Mouse (Mus musculus): Measurements from ENCODE around the gene Gal3st3. TPM values are rescaled to one million over a fixed set of nuclear protein-coding genes. Genes with fewer than 3 reads are reported as not detected.
"Not testable (repeated sequence)": the region's sequence is repeated elsewhere in the genome, so short reads cannot be mapped to it uniquely, and the experiment has no call there.

Gal3st3 gene
- polyA plus RNA-seq, 1 experiment, result not detected

DNA sequence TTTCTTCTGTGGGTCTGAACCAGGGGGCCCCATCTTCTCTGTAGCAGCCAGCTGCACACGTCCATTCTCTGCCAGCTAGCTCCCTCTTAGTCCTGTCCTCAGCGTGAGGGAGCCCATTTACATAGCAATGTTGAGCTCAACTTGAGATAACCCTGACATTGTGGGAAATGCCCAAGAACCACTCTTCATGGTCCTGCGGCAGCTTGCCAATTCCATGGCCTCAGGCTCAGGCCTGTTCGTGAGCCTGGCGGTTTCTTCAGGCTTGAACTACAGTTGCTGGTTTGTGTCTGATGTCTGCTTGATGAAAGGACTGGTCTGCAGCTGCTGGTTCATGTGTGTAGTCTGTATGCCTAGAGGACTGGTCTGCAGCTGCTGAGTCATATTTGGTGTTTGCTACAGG is 36.6 kb downstream of the Gal3st3 start:
- no peak for TF ChIP-seq GATA1 (IDR thresholded peaks at IDR 0.05; ENCODE audit: low read length)
- TF ChIP-seq TAL1 (IDR thresholded peaks at IDR 0.05; ENCODE audit: low read length), result no peak
- Histone ChIP-seq H3K4me1 (ENCODE audit: control insufficient read depth) (no peaks in the 10 kb centered on the region), H3K36me3 (ENCODE audit: control insufficient read depth) (no peaks in the 10 kb centered on the region), H3K9me3 (ENCODE audit: control insufficient read depth, low read length) (no peaks in the 10 kb centered on the region), H3K4me3 (replicated peaks) (no peak overlapping the region), H3K27me3 (ENCODE audit: control insufficient read depth) (no peaks in the 10 kb centered on the region)

DNA sequence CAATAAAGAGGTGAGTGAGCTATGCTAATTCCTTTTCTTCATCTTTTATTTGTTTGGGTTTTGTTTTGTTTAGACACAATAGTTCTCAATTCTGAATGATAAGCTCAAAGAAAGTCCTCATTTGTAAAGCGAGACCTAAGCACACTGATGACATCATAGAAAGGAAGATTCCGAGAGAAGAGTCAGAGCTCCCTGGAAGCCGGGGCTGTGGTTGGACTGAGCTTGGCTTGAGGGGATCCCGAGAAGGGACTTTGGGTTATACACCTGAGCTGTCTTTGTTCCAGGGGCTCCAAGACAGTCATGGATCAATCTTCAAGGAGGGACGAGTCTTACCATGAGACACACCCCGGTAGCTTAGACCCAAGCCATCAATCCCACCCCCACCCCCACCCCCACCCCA is 37.3 kb downstream of the Gal3st3 start, which contains the start of gene Catsper1:
Gene Catsper1, plus strand, starts transcription at position 301 of the 400 bp plus-strand sequence.
- H3K36me3 ChIP-seq (ENCODE audit: control insufficient read depth), result no peaks in the 10 kb centered on the region
- H3K9me3 ChIP-seq (ENCODE audit: control insufficient read depth, low read length), result no peaks in the 10 kb centered on the region
- no peak within 1 kb of the TSS for H3K4me3 ChIP-seq (replicated peaks)
- no peaks in the 10 kb centered on the region for H3K4me1 ChIP-seq (ENCODE audit: control insufficient read depth)
- TF ChIP-seq TAL1 (IDR thresholded peaks at IDR 0.05; ENCODE audit: low read length) (no peak), GATA1 (IDR thresholded peaks at IDR 0.05; ENCODE audit: low read length) (no peak)
- H3K27me3 ChIP-seq (ENCODE audit: control insufficient read depth), result no peaks in the 10 kb centered on the region

DNA sequence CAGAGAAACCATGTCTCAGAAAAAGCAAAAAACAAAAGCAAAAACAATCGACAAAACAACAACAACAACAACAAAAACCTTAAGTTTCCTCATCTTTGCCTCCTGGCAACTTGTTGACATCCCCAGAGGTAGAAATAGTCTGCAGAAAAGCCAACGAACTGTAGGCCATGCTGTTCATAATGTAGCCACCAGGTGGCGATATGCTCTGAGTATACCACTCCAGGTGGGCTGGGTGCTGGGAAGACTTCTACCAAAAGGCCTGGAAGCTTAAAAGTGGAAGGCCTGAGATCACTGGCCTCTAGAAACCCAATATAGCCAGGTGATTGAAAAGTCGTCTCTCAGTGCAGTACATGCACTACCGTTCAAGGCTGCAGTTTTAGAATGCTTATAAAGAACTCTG is 39.8 kb downstream of the Gal3st3 start:
- H3K9me3 ChIP-seq (ENCODE audit: control insufficient read depth, low read length), result no peaks in the 10 kb centered on the region
- peaks cover 2% of the 10 kb centered on the region; the same call in 1 of the 2 replicates for H3K27me3 ChIP-seq (ENCODE audit: control insufficient read depth)
- H3K4me1 ChIP-seq (ENCODE audit: control insufficient read depth), result no peaks in the 10 kb centered on the region
- H3K4me3 ChIP-seq (replicated peaks), result no peak overlapping the region
- H3K36me3 ChIP-seq (ENCODE audit: control insufficient read depth), result no peaks in the 10 kb centered on the region
- TF ChIP-seq TAL1 (IDR thresholded peaks at IDR 0.05; ENCODE audit: low read length), result no peak
- no peak for TF ChIP-seq GATA1 (IDR thresholded peaks at IDR 0.05; ENCODE audit: low read length)

DNA sequence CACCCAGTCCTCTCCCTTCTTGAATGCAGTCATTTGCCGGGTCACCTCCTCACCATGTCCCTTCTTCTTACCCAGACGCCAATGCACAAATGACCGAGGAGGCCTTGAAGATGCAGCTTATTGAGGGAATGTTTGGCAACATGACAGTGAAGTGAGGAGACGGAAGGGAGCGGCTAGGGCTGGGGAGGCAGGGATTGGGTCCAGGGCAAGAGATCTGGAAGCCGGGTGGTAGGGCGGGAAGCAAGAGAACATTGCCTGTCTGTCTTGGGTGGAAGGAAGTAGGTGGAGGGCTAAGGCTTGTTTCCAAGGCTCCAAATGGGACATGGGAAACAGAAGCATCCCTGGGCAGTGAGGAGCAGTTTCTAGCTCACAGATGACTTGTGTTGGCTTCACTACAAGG is 43.2 kb downstream of the Gal3st3 start:
- no peaks in the 10 kb centered on the region for H3K9me3 ChIP-seq (ENCODE audit: control insufficient read depth, low read length)
- TF ChIP-seq TAL1 (IDR thresholded peaks at IDR 0.05; ENCODE audit: low read length), result no peak
- TF ChIP-seq GATA1 (IDR thresholded peaks at IDR 0.05; ENCODE audit: low read length), result no peak
- H3K27me3 ChIP-seq (ENCODE audit: control insufficient read depth), result peaks cover 2% of the 10 kb centered on the region; the same call in 1 of the 2 replicates
- no peaks in the 10 kb centered on the region for H3K4me1 ChIP-seq (ENCODE audit: control insufficient read depth)
- H3K4me3 ChIP-seq (replicated peaks), result no peak overlapping the region
- H3K36me3 ChIP-seq (ENCODE audit: control insufficient read depth), result no peaks in the 10 kb centered on the region

DNA sequence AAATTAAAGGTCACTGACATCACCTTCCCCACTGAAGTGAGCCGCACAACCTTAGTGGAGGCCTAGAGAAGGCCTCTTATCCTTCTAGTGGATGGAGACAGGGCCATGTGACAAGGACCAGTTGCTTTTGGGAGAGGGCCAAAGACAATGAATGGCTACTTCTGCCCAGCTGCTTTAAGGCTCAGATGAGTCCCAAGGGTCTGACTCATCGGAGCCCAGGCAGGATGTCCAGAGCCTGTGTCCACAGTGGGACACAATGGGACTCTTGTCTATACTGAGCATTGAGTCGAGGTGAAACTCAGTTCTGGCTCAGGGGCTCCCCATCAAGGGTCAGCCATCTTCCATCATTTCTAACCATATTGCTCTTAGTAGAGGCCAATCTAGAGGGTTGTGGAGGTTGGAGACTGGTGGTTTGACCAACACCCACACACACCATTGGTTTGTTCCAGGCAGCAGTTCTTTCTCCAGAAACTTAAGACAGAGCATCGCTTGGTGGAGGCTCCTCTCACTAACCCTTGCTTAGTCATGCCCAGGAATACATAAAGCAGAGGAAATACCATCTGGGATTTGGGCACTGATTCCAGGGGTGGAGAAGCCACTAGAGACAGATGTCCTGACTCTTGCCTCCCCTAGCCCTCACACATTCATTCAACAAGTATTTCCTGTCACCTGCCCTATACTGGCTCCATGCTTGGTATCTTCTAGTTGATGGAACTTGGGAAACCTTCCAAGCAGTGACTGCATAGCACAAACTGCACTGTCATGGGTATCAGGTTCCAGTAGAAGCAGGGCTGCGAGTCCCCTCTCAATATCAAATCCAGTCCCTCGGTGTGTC is 47.4 kb downstream of the Gal3st3 start:
- Histone ChIP-seq H3K9me3 (ENCODE audit: control insufficient read depth, low read length) (no peaks in the 10 kb centered on the region), H3K36me3 (ENCODE audit: control insufficient read depth) (no peaks in the 10 kb centered on the region), H3K4me3 (replicated peaks) (no peak overlapping the region), H3K4me1 (ENCODE audit: control insufficient read depth) (peaks cover 7% of the 10 kb centered on the region), H3K27me3 (ENCODE audit: control insufficient read depth) (peaks cover 15% of the 10 kb centered on the region)
- TF ChIP-seq GATA1 (IDR thresholded peaks at IDR 0.05; ENCODE audit: low read length) (no peak), TAL1 (IDR thresholded peaks at IDR 0.05; ENCODE audit: low read length) (no peak)

DNA sequence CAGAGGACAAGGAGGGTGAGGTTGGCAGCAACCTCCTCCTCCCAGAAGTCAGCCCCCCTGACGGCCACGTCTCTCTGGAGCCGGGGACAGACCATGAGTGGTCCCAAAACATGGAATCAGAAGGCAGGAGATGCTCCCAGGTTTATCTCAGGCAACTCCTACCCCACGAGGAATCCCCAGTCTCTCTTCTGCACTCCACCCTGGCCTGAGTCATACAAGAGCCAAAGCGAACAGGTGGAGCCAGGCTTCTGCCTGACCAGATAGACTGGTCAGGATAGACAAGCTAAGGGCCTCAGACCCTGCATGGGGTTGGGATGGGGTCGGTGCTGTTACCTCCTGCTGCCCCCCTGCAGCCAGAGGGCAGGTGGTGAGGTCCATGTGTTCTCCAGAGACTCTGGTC is 49.9 kb downstream of the Gal3st3 start:
- Histone ChIP-seq H3K36me3 (ENCODE audit: control insufficient read depth) (no peaks in the 10 kb centered on the region), H3K27me3 (ENCODE audit: control insufficient read depth) (peaks cover 14% of the 10 kb centered on the region), H3K4me3 (replicated peaks) (no peak overlapping the region), H3K4me1 (ENCODE audit: control insufficient read depth) (peaks cover 7% of the 10 kb centered on the region), H3K9me3 (ENCODE audit: control insufficient read depth, low read length) (no peaks in the 10 kb centered on the region)
- TF ChIP-seq TAL1 (IDR thresholded peaks at IDR 0.05; ENCODE audit: low read length) (no peak), GATA1 (IDR thresholded peaks at IDR 0.05; ENCODE audit: low read length) (no peak)

DNA sequence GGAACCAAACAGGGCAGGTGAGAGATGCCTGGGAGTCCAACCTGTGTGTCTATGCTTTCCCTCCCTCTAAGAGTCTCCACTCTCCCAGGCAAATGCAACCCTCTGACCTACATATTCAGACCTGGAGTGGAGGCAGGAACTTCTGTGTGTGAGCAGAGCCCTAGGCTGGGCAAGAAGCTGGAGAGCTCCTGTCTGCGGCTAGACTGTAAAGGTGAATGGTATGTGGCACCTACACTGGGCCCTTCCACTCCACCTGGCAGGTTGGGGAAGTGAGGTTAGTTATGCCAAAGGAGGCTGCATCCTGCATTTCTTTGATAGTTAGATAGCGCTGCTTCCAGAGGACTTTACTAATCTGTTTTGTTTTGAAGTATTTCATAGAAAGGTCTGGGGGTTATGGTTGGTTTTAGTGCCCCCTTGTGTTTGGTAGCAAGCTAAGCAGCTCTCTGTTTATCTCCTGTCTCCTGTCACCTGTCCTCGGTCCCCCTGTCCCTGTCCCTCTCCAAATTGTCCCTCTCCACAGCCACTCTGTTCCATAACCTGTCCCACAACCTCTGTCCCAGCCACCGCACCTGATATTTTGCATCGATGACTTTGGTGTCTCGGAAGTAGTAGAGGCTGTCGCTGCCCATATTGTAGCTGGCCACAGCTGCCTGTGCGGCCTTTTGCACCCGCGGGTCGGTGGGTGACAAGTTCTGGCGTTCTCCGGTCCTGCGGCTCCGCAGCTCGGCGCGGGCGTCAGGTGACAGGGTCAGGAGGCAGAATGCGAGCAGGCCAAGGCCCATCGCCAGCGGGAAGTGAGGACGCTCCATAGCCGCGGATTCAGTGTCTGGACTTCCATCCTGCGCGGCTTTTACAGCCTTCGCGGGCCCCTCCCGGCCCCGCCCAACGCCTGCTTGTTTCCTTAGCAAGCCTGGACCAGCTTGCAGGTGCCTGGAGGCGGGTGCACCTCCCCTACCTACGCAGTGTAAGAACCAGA is 50.7 kb downstream of the Gal3st3 start:
- TF ChIP-seq TAL1 (IDR thresholded peaks at IDR 0.05; ENCODE audit: low read length) (no peak), GATA1 (IDR thresholded peaks at IDR 0.05; ENCODE audit: low read length) (no peak)
- Histone ChIP-seq H3K36me3 (ENCODE audit: control insufficient read depth) (no peaks in the 10 kb centered on the region), H3K27me3 (ENCODE audit: control insufficient read depth) (peaks cover 14% of the 10 kb centered on the region), H3K4me3 (replicated peaks) (peak overlapping the region; percentile 55), H3K9me3 (ENCODE audit: control insufficient read depth, low read length) (no peaks in the 10 kb centered on the region), H3K4me1 (ENCODE audit: control insufficient read depth) (peaks cover 7% of the 10 kb centered on the region)

DNA sequence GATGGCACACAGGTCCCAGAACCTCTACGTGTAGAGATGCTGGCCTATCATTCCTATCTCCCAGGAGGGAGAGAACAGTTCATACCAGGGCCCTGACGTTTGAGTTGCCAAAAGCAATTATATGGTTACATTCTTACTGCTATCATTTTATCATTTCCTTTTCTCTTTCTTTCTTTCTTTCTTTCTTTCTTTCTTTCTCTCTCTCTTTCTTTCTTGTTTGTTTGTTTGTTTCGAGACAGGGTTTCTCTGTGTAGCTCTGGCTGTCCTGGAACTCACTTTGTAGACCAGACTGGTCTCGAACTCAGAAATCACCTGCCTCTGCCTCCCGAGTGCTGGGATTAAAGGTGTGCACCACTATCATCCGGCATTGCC is 51.4 kb downstream of the Gal3st3 start, which contains the start of gene Cst6:
Gene Cst6, minus strand, starts transcription at position 73 of the 372 bp plus-strand sequence.
- not testable (repeated sequence) for H3K4me1 ChIP-seq (ENCODE audit: control insufficient read depth); H3K36me3 ChIP-seq (ENCODE audit: control insufficient read depth); H3K9me3 ChIP-seq (ENCODE audit: control insufficient read depth, low read length)
- peak within 1 kb of the TSS; percentile 55 for H3K4me3 ChIP-seq (replicated peaks)
- peaks cover 14% of the 10 kb centered on the region for H3K27me3 ChIP-seq (ENCODE audit: control insufficient read depth)

DNA sequence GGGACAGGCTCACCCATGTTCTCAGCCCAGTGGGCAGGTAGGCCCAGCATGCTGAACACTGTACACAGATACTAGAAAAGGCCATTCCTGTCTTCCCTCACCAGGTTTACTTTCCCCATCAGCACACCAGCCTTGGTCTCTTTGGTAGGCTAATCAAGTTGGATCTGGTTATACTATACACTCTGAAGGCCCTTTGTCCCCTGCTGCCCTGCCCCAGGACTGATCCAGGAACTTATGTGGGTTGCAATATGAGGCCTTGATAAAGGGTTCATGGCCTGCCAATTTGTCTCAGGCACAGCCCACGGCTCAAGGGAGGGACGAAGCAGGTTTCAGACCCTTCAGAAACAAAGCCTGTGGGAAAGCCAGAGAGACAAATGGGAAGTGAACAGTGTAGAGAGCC is 55.5 kb downstream of the Gal3st3 start:
- Histone ChIP-seq H3K4me3 (replicated peaks) (no peak overlapping the region), H3K9me3 (ENCODE audit: control insufficient read depth, low read length) (no peaks in the 10 kb centered on the region), H3K27me3 (ENCODE audit: control insufficient read depth) (peaks cover 9% of the 10 kb centered on the region), H3K4me1 (ENCODE audit: control insufficient read depth) (peaks cover 7% of the 10 kb centered on the region), H3K36me3 (ENCODE audit: control insufficient read depth) (no peaks in the 10 kb centered on the region)
- TF ChIP-seq GATA1 (IDR thresholded peaks at IDR 0.05; ENCODE audit: low read length), result no peak
- no peak for TF ChIP-seq TAL1 (IDR thresholded peaks at IDR 0.05; ENCODE audit: low read length)
